Mouse (Mus musculus) ES-Bruce4 (cell line): ENCODE results near the gene 4930583I09Rik. TPM values are rescaled to one million over a fixed set of nuclear protein-coding genes. Genes with fewer than 3 reads are reported as not detected.

Source experiments
- H3K27ac ChIP-seq: 2 replicates; pipeline ENCODE4 v1.5.1; 2012; ENCODE audit warnings: low read length, inconsistent platforms; ENCODE audit not compliant: insufficient read depth
- H3K27me3 ChIP-seq: 2 replicates; pipeline ENCODE4 v1.6.1; 2012; ENCODE audit warnings: mild to moderate bottlenecking, low read length, inconsistent platforms; ENCODE audit not compliant: control insufficient read depth, poor library complexity, insufficient read depth, severe bottlenecking
- H3K36me3 ChIP-seq: 2 replicates; pipeline ENCODE4 v1.6.1; 2012; ENCODE audit warnings: inconsistent platforms, mild to moderate bottlenecking, low read length, moderate library complexity; ENCODE audit not compliant: control insufficient read depth, poor library complexity, insufficient read depth, severe bottlenecking
- H3K4me1 ChIP-seq: one replicate; pipeline ENCODE4 v1.8.1; 2011; ENCODE audit warnings: low read length; ENCODE audit not compliant: control insufficient read depth, insufficient read depth
- H3K4me3 ChIP-seq: 2 replicates; pipeline ENCODE4 v1.5.1; 2011; ENCODE audit warnings: low read depth, mild to moderate bottlenecking, low read length
- H3K9ac ChIP-seq: 2 replicates; pipeline ENCODE4 v1.6.1; 2012; ENCODE audit warnings: low read depth, mild to moderate bottlenecking, inconsistent platforms; ENCODE audit not compliant: poor library complexity, severe bottlenecking
- H3K9me3 ChIP-seq: replicated peaks from 2 replicates; pipeline ENCODE4 v1.6.1; 2012; ENCODE audit warnings: mild to moderate bottlenecking, low read length, inconsistent platforms; ENCODE audit not compliant: control insufficient read depth, poor library complexity, insufficient read depth, severe bottlenecking
- CTCF ChIP-seq: IDR thresholded peaks from one replicate; pipeline ENCODE4 v1.8.1; 2011; ENCODE audit warnings: low read depth, low read length
- EP300 ChIP-seq: IDR thresholded peaks from 2 replicates; pipeline ENCODE4 v1.6.1; 2011; ENCODE audit warnings: low read depth, low read length; ENCODE audit not compliant: insufficient read depth
- POLR2A ChIP-seq: IDR thresholded peaks from one replicate; pipeline ENCODE4 v1.8.1; 2011; ENCODE audit warnings: low read length; ENCODE audit not compliant: insufficient read depth
- polyA plus RNA-seq: library from polyadenylated mRNA; stranded (reverse); fragments of >200 nt; gene quantifications from 2 replicates; pipeline ENCODE4 v1.2.4, GENCODE M21; 2011; ENCODE audit warnings: low read depth; ENCODE audit not compliant: missing spikeins, insufficient read depth, insufficient read length

The 4930583I09Rik gene
- polyA plus RNA-seq, 1 experiment = not detected

GRCm38 (mm10) chr17:64827482-64827881 is 8.4 kb downstream of the 4930583I09Rik start:
- Histone ChIP-seq H3K9me3 (no peaks in the 10 kb centered on the region), H3K4me3 (no peak overlapping the region), H3K27ac (no peak overlapping the region), H3K4me1 (no peaks in the 10 kb centered on the region), H3K27me3 (no peaks in the 10 kb centered on the region), H3K36me3 (no peaks in the 10 kb centered on the region), H3K9ac (no peak overlapping the region)
- TF ChIP-seq POLR2A (no peak), EP300 (no peak), CTCF (no peak)

DNA sequence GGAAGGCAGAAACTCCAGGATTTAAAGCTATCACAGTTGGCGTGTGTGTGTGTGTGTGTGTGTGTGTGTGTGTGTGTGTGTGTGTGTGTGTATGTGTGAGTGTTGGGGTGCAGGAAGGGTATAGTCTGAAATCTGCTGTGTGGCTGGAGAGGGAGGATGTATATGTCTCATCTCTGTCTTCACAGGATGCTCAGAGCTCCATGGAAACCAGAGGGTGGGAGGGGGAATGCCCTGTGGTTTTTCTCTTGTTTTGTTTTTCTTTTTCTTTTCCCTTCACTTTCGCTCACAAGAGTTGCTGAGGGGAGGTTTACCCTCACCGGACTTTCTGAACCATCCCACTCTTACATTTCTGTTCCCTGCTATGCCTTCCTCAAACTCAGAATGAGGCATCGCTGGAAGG is 9.0 kb downstream of the 4930583I09Rik start:
- Histone ChIP-seq H3K27ac (no peak overlapping the region), H3K27me3 (no peaks in the 10 kb centered on the region), H3K4me1 (no peaks in the 10 kb centered on the region), H3K4me3 (no peak overlapping the region), H3K36me3 (no peaks in the 10 kb centered on the region), H3K9me3 (no peaks in the 10 kb centered on the region), H3K9ac (no peak overlapping the region)
- no peak for TF ChIP-seq POLR2A
- TF ChIP-seq CTCF = no peak
- TF ChIP-seq EP300 = no peak

- TF ChIP-seq POLR2A = no peak
- Histone ChIP-seq H3K9me3 (no peaks in the 10 kb centered on the region), H3K36me3 (no peaks in the 10 kb centered on the region)
Observed at GRCm38 (mm10) chr17:64822561-64822960, 13.3 kb downstream of the 4930583I09Rik start.

DNA sequence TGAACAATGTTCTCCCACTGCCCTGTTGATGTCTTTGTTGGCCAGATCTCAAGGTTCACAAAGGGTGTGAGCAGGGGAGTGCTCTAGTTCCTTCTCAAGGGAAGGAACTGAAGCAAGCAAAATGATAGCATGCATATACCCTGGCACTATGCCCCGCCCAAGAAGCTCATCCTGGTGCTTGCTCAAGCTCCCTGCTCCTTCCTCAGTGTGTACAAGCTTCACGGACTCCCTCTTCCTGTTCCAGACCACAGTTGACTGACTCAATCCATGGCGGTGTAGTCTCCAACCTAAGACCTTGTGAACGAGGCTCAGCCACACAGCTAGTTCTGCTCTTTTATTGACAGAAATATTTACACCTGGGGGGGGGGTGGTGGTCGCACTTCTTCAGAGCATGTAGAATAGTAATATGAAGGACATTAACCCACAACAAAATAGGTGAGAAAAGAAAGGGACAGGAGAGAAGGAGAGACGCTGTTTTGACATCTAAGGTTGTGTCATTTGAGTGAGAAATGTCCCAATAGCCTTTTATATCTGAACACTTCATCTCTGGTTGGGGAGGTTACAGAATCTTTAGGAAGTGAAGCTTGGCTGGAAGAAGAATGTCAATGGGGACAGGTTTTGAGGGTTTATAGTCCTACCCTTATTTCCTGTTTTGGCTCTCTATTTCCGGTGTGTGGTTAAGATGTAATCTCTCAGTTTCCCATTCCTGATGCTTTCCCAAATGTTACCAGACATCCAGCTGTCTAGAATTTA is 14.9 kb downstream of the 4930583I09Rik start:
- H3K27ac ChIP-seq = no peak overlapping the region
- H3K4me1 ChIP-seq = no peaks in the 10 kb centered on the region
- H3K36me3 ChIP-seq = no peaks in the 10 kb centered on the region
- no peak for TF ChIP-seq POLR2A
- TF ChIP-seq EP300 = no peak
- no peak for TF ChIP-seq CTCF
- no peak overlapping the region for H3K9ac ChIP-seq
- H3K27me3 ChIP-seq = no peaks in the 10 kb centered on the region
- no peaks in the 10 kb centered on the region for H3K9me3 ChIP-seq
- H3K4me3 ChIP-seq = no peak overlapping the region

More at GRCm38 (mm10) chr17:64822561-64822960, 13.3 kb downstream of the 4930583I09Rik start:
- Histone ChIP-seq H3K27me3 (no peaks in the 10 kb centered on the region), H3K9ac (no peak overlapping the region), H3K27ac (no peak overlapping the region), H3K4me1 (no peaks in the 10 kb centered on the region), H3K4me3 (no peak overlapping the region)

- no peaks in the 10 kb centered on the region for H3K9me3 ChIP-seq
- no peak for TF ChIP-seq POLR2A
- TF ChIP-seq CTCF = no peak
- no peak for TF ChIP-seq EP300
Observed at GRCm38 (mm10) chr17:64816298-64816697, 19.6 kb downstream of the 4930583I09Rik start.

GRCm38 (mm10) chr17:64815806-64816205 is 20.1 kb downstream of the 4930583I09Rik start:
- no peak overlapping the region for H3K4me3 ChIP-seq
- H3K36me3 ChIP-seq = no peaks in the 10 kb centered on the region
- H3K9ac ChIP-seq = no peak overlapping the region
- no peaks in the 10 kb centered on the region for H3K27me3 ChIP-seq
- no peak overlapping the region for H3K27ac ChIP-seq
- no peak for TF ChIP-seq CTCF
- TF ChIP-seq EP300 = no peak
- TF ChIP-seq POLR2A = no peak
- H3K9me3 ChIP-seq = no peaks in the 10 kb centered on the region
- no peaks in the 10 kb centered on the region for H3K4me1 ChIP-seq

More at GRCm38 (mm10) chr17:64816298-64816697, 19.6 kb downstream of the 4930583I09Rik start:
- Histone ChIP-seq H3K27me3 (no peaks in the 10 kb centered on the region), H3K4me1 (no peaks in the 10 kb centered on the region), H3K9ac (no peak overlapping the region), H3K36me3 (no peaks in the 10 kb centered on the region), H3K27ac (no peak overlapping the region), H3K4me3 (no peak overlapping the region)
